Mouse (Mus musculus) lung, embryonic 16.5 days (tissue): ENCODE measurements around the gene Sult6b2. TPM values are rescaled to one million over a fixed set of nuclear protein-coding genes. Genes with fewer than 3 reads are reported as not detected.

Experiments
- ATAC-seq: fragments of 200-750 bp; cut with Nextera tagmentation; 2 replicates; pipeline ENCODE4 v1.8.0; 2017; ENCODE audit warnings: low read depth, mild to moderate bottlenecking, moderate library complexity
- H3K27ac ChIP-seq: fragments of 300-500 bp; sonication (generic); 2 replicates; pipeline ENCODE4 v1.5.1; 2014; ENCODE audit warnings: mild to moderate bottlenecking, control low read depth, low read length
- H3K27me3 ChIP-seq: fragments of 300-500 bp; sonication (generic); 2 replicates; pipeline ENCODE4 v1.6.1; 2014; ENCODE audit warnings: low read depth, low read length, mixed read lengths; ENCODE audit not compliant: control insufficient read depth, insufficient read depth
- H3K36me3 ChIP-seq: fragments of 300-500 bp; sonication (generic); 2 replicates; pipeline ENCODE4 v1.6.1; 2014; ENCODE audit warnings: low read length; ENCODE audit not compliant: control insufficient read depth, insufficient read depth
- H3K4me1 ChIP-seq: fragments of 300-500 bp; sonication (generic); replicated peaks from 2 replicates; pipeline ENCODE4 v1.6.1; 2014; ENCODE audit warnings: low read length, mixed read lengths; ENCODE audit not compliant: control insufficient read depth, insufficient read depth
- H3K4me2 ChIP-seq: fragments of 300-500 bp; sonication (generic); 2 replicates; pipeline ENCODE4 v1.6.1; 2014; ENCODE audit warnings: low read depth, low read length, control low read depth
- H3K4me3 ChIP-seq: fragments of 300-500 bp; sonication (generic); 2 replicates; pipeline ENCODE4 v1.5.1; 2014; ENCODE audit warnings: mild to moderate bottlenecking, low read length, control low read depth
- H3K9ac ChIP-seq: fragments of 300-500 bp; sonication (generic); 2 replicates; pipeline ENCODE4 v1.6.1; 2014; ENCODE audit warnings: low read length, control low read depth
- H3K9me3 ChIP-seq: fragments of 300-500 bp; sonication (generic); 2 replicates; pipeline ENCODE4 v1.6.1; 2016; ENCODE audit warnings: low read length; ENCODE audit not compliant: control insufficient read depth
- WGBS: fragments of 180-500 bp; shearing (Covaris S2); extraction: QIAGEN DNeasy Blood & Tissue Kit; methylation state at CpG from one replicate; pipeline ENCODE4 v1.1.7; 2014; 5-methylcytosine and 5-hydroxymethylcytosine counted together
- polyA plus RNA-seq: library from polyadenylated mRNA; unstranded; fragments of >200 nt; fragmentation: Nextera tagmentation; extraction: Ambion mirVana; gene quantifications from 2 replicates; pipeline ENCODE4 v1.2.1, GENCODE M21; 2015

Gene Sult6b2
- polyA plus RNA-seq, 1 experiment from 2014 or later = not detected

- no peaks in the 10 kb centered on the region for H3K27me3 ChIP-seq
- peaks cover 4% of the 10 kb centered on the region for H3K4me1 ChIP-seq
- no peak for ATAC-seq
- H3K9me3 ChIP-seq = no peaks in the 10 kb centered on the region
- no peak overlapping the region for H3K9ac ChIP-seq
- WGBS = 94% methylated on average over 3 of the region's 3 CpGs
- H3K27ac ChIP-seq = no peak overlapping the region
- peaks cover 44% of the 10 kb centered on the region for H3K36me3 ChIP-seq
- H3K4me3 ChIP-seq = no peak overlapping the region
- H3K4me2 ChIP-seq = no peak overlapping the region
Measured at GRCm38 (mm10) chr6:142769896-142770295, 34.4 kb downstream of the Sult6b2 start.

GRCm38 (mm10) chr6:142767305-142767704, 37.0 kb downstream of the Sult6b2 start:
- 85% methylated on average over 9 of the region's 9 CpGs for WGBS
- Histone ChIP-seq H3K9ac (no peak overlapping the region), H3K4me2 (no peak overlapping the region), H3K27me3 (no peaks in the 10 kb centered on the region), H3K27ac (no peak overlapping the region), H3K4me1 (peaks cover 12% of the 10 kb centered on the region), H3K9me3 (no peaks in the 10 kb centered on the region), H3K4me3 (no peak overlapping the region), H3K36me3 (peaks cover 33% of the 10 kb centered on the region)
- no peak for ATAC-seq

GRCm38 (mm10) chr6:142764933-142765332, 39.4 kb downstream of the Sult6b2 start:
- peak; percentile 54 for ATAC-seq
- Histone ChIP-seq H3K4me3 (no peak overlapping the region), H3K27ac (no peak overlapping the region), H3K36me3 (peaks cover 22% of the 10 kb centered on the region), H3K4me2 (no peak overlapping the region), H3K27me3 (no peaks in the 10 kb centered on the region), H3K9ac (no peak overlapping the region), H3K9me3 (no peaks in the 10 kb centered on the region), H3K4me1 (peaks cover 12% of the 10 kb centered on the region)
- WGBS = 27% methylated on average over 2 of the region's 2 CpGs

DNA sequence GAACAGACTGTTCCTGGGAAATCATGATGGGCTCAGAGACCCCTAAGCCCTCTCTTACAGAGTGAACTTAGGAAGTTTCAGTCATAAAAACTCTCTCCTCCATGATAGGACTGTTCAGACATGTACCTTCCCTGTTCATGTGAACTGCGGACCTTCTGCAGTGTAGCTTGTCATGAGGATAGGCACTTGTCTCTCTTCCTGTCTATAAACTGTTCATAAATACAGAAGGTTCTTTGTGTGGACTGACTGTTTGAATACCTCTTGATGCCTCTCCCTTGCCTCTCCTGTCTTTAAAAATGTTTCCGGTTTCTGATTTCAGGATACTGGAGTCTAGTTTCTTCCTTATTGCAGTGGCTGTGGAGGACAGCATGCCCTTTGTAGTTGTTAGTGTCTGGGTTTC, 44.7 kb downstream of the Sult6b2 start:
- 79% methylated on average over 2 of the region's 2 CpGs for WGBS
- no peak overlapping the region for H3K4me3 ChIP-seq
- no peak for ATAC-seq

GRCm38 (mm10) chr6:142758562-142758961, 45.7 kb downstream of the Sult6b2 start:
- Histone ChIP-seq H3K27ac (no peak overlapping the region), H3K36me3 (no peaks in the 10 kb centered on the region), H3K4me2 (0 out of 2 replicates have a peak overlapping the region, but pooled peaks have one; percentile 86), H3K4me3 (no peak overlapping the region), H3K27me3 (peaks cover 3% of the 10 kb centered on the region; the same call in 1 of the 2 replicates), H3K9ac (no peak overlapping the region), H3K4me1 (peaks cover 11% of the 10 kb centered on the region), H3K9me3 (no peaks in the 10 kb centered on the region)
- no peak for ATAC-seq
- WGBS = 92% methylated on average over 6 of the region's 6 CpGs

More for the DNA sequence above, 44.7 kb downstream of the Sult6b2 start:
- Histone ChIP-seq H3K4me1 (peaks cover 16% of the 10 kb centered on the region), H3K36me3 (peaks cover 5% of the 10 kb centered on the region), H3K9ac (no peak overlapping the region), H3K27me3 (peaks cover 3% of the 10 kb centered on the region; the same call in 1 of the 2 replicates), H3K27ac (no peak overlapping the region), H3K9me3 (no peaks in the 10 kb centered on the region), H3K4me2 (no peak overlapping the region)

DNA sequence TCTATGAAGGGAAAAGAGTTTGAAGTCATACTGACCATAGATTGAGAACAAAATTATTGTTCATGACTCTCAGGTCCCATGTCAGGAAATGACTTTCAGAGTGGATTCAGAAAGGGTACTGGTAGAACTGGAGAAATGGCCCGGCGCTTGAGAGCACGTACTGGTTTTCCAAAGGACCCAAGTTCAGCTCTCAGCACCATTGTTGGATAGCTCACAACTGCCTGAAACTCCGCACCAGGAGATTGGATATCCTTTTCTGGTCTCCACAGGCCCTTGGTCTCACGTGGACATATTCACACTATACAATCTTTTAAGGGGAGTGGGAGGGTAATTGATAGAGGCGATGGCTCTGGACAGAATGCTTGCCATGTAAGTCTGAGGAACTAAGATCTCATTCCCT, 46.3 kb downstream of the Sult6b2 start:
- Histone ChIP-seq H3K4me3 (peak overlapping the region; percentile 82), H3K27me3 (peaks cover 3% of the 10 kb centered on the region; the same call in 1 of the 2 replicates), H3K36me3 (no peaks in the 10 kb centered on the region), H3K9me3 (no peaks in the 10 kb centered on the region), H3K27ac (peak overlapping the region; percentile 51), H3K9ac (peak overlapping the region; percentile 38; the same call in 1 of the 2 replicates), H3K4me2 (peak overlapping the region; percentile 86), H3K4me1 (peaks cover 11% of the 10 kb centered on the region)
- 88% methylated on average over 6 of the region's 6 CpGs for WGBS
- ATAC-seq = no peak

GRCm38 (mm10) chr6:142757334-142757965, 46.9 kb downstream of the Sult6b2 start:
- 11% methylated on average over 10 of the region's 10 CpGs for WGBS
- H3K27ac ChIP-seq = peak overlapping the region; percentile 81
- peak overlapping the region; percentile 86 for H3K4me2 ChIP-seq
- H3K27me3 ChIP-seq = peaks cover 3% of the 10 kb centered on the region; the same call in 1 of the 2 replicates
- no peaks in the 10 kb centered on the region for H3K36me3 ChIP-seq
- H3K9ac ChIP-seq = peak overlapping the region; percentile 89
- peak overlapping the region; percentile 82 for H3K4me3 ChIP-seq
- peaks cover 11% of the 10 kb centered on the region for H3K4me1 ChIP-seq
- ATAC-seq = peak; percentile 17; the same call in 1 of the 2 replicates
- no peaks in the 10 kb centered on the region for H3K9me3 ChIP-seq

GRCm38 (mm10) chr6:142756507-142757333, 47.6 kb downstream of the Sult6b2 start, which contains the start of gene Cmas:
Gene Cmas, plus strand, starts transcription at chr6:142756686.
- Histone ChIP-seq H3K4me1 (peaks cover 11% of the 10 kb centered on the region), H3K4me3 (peak within 1 kb of the TSS; percentile 82), H3K36me3 (no peaks in the 10 kb centered on the region), H3K4me2 (peak within 1 kb of the TSS; percentile 86), H3K27me3 (peaks cover 3% of the 10 kb centered on the region; the same call in 1 of the 2 replicates), H3K27ac (peak within 1 kb of the TSS; percentile 81), H3K9ac (peak within 1 kb of the TSS; percentile 89), H3K9me3 (no peaks in the 10 kb centered on the region)
- ATAC-seq = peak; percentile 97
- under 1% methylated on average over 59 of the region's 68 CpGs for WGBS
